Mouse (Mus musculus) lung, postnatal 10 days (tissue): ENCODE measurements around the gene Boll.
"Not testable (repeated sequence)": the region's sequence is repeated elsewhere in the genome, so short reads cannot be mapped to it uniquely, and the experiment has no call there.

Experiments
- DNase-seq: peaks from one replicate; pipeline ENCODE4 v3.0.0; 2021

Gene Boll

GRCm38 (mm10) chr1:55363044-55363565 lies at the start of gene Boll:
Boll (minus strand) TSS chr1:55363469.
- peak; percentile 77 for DNase-seq

GRCm38 (mm10) chr1:55412569-55412968 lies 49.3 kb upstream of the Boll start:
- DNase-seq: no peak

- DNase-seq: no peak
These were observed 47.8 kb upstream of the Boll start for GRCm38 (mm10) chr1:55411079-55411478.

GRCm38 (mm10) chr1:55410670-55411069 lies 47.4 kb upstream of the Boll start:
- DNase-seq: no peak

- peak; percentile 35 for DNase-seq
These were observed 43.5 kb upstream of the Boll start for GRCm38 (mm10) chr1:55406531-55407375.

GRCm38 (mm10) chr1:55406023-55406413 lies 42.7 kb upstream of the Boll start:
- peak; percentile 82 for DNase-seq

GRCm38 (mm10) chr1:55405272-55406022 lies 42.2 kb upstream of the Boll start, which contains the start of gene Plcl1:
Plcl1 (plus strand) TSS chr1:55405921.
- peak; percentile 98 for DNase-seq

- peak; percentile 81 for DNase-seq
These were observed 41.2 kb upstream of the Boll start for GRCm38 (mm10) chr1:55404439-55404838.

GRCm38 (mm10) chr1:55399891-55400290 lies 36.6 kb upstream of the Boll start:
- DNase-seq: no peak

GRCm38 (mm10) chr1:55383114-55383773 lies 20.0 kb upstream of the Boll start:
- DNase-seq: peak; percentile 89

- no peak for DNase-seq
These were observed 17.3 kb upstream of the Boll start for GRCm38 (mm10) chr1:55380527-55380926.

GRCm38 (mm10) chr1:55372626-55373025 lies 9.4 kb upstream of the Boll start:
- DNase-seq: no peak

GRCm38 (mm10) chr1:55363586-55363985 lies 317 bp upstream of the Boll start:
- peak; percentile 44 for DNase-seq

- DNase-seq: no peak
These were observed 635 bp downstream of the Boll start for GRCm38 (mm10) chr1:55362634-55363033.

GRCm38 (mm10) chr1:55351914-55352313 lies 11.4 kb downstream of the Boll start:
- not testable (repeated sequence) for DNase-seq

GRCm38 (mm10) chr1:55325496-55325895 lies 37.8 kb downstream of the Boll start:
- not testable (repeated sequence) for DNase-seq

GRCm38 (mm10) chr1:55301077-55301476 lies 62.2 kb downstream of the Boll start:
- DNase-seq: no peak

- no peak for DNase-seq
These were observed 84.2 kb downstream of the Boll start for GRCm38 (mm10) chr1:55279081-55279480.

GRCm38 (mm10) chr1:55265447-55265846 lies 97.8 kb downstream of the Boll start:
- no peak for DNase-seq

GRCm38 (mm10) chr1:55264385-55264784 lies 98.9 kb downstream of the Boll start:
- DNase-seq: no peak

- no peak for DNase-seq
These were observed 116.9 kb downstream of the Boll start for GRCm38 (mm10) chr1:55246374-55246773.

GRCm38 (mm10) chr1:55239237-55239636 lies 124.0 kb downstream of the Boll start:
- DNase-seq: peak; percentile 63

GRCm38 (mm10) chr1:55238496-55238895 lies 124.8 kb downstream of the Boll start:
- no peak for DNase-seq
